Mouse (Mus musculus): ENCODE data around the gene 2610507B11Rik. TPM values are rescaled to one million over a fixed set of nuclear protein-coding genes. Genes with fewer than 3 reads are reported as not detected.

2610507B11Rik gene
- polyA plus RNA-seq, 1 experiment, result 101 TPM

GRCm38 (mm10) chr11:78328512-78329056 lies 67.0 kb downstream of the 2610507B11Rik start:
- peak overlapping the region; percentile 43 for H3K4me3 ChIP-seq (ENCODE audit: insufficient read depth, low read length)
- H3K4me1 ChIP-seq (ENCODE audit: control insufficient read depth, insufficient read depth, low read length), result 0 out of 2 replicates have a peak, but pooled peaks cover 1% of the 10 kb centered on the region
- no peak for TF ChIP-seq CTCF (IDR thresholded peaks at IDR 0.05; ENCODE audit: extremely low read depth, insufficient read depth, low read length)
- no peak for TF ChIP-seq POLR2A (IDR thresholded peaks at IDR 0.05; ENCODE audit: extremely low read depth, insufficient read depth, low read length)
- no peak overlapping the region for H3K27ac ChIP-seq (ENCODE audit: insufficient read depth, low read length)

GRCm38 (mm10) chr11:78332676-78333075 lies 71.1 kb downstream of the 2610507B11Rik start:
- Histone ChIP-seq H3K4me3 (ENCODE audit: insufficient read depth, low read length) (no peak overlapping the region), H3K4me1 (ENCODE audit: control insufficient read depth, insufficient read depth, low read length) (0 out of 2 replicates have a peak, but pooled peaks cover 1% of the 10 kb centered on the region), H3K27ac (ENCODE audit: insufficient read depth, low read length) (no peak overlapping the region)
- TF ChIP-seq CTCF (IDR thresholded peaks at IDR 0.05; ENCODE audit: extremely low read depth, insufficient read depth, low read length) (no peak), POLR2A (IDR thresholded peaks at IDR 0.05; ENCODE audit: extremely low read depth, insufficient read depth, low read length) (no peak)

- no peak for TF ChIP-seq CTCF (IDR thresholded peaks at IDR 0.05; ENCODE audit: extremely low read depth, insufficient read depth, low read length)
- TF ChIP-seq POLR2A (IDR thresholded peaks at IDR 0.05; ENCODE audit: extremely low read depth, insufficient read depth, low read length), result no peak
- Histone ChIP-seq H3K4me1 (ENCODE audit: control insufficient read depth, insufficient read depth, low read length) (0 out of 2 replicates have a peak, but pooled peaks cover 1% of the 10 kb centered on the region), H3K4me3 (ENCODE audit: insufficient read depth, low read length) (no peak overlapping the region), H3K27ac (ENCODE audit: insufficient read depth, low read length) (no peak overlapping the region)
Measured at GRCm38 (mm10) chr11:78333992-78334391, 72.4 kb downstream of the 2610507B11Rik start.

- H3K4me1 ChIP-seq (ENCODE audit: control insufficient read depth, insufficient read depth, low read length), result no peaks in the 10 kb centered on the region
- no peak overlapping the region for H3K27ac ChIP-seq (ENCODE audit: insufficient read depth, low read length)
- no peak overlapping the region for H3K4me3 ChIP-seq (ENCODE audit: insufficient read depth, low read length)
- TF ChIP-seq CTCF (IDR thresholded peaks at IDR 0.05; ENCODE audit: extremely low read depth, insufficient read depth, low read length) (no peak), POLR2A (IDR thresholded peaks at IDR 0.05; ENCODE audit: extremely low read depth, insufficient read depth, low read length) (no peak)
Measured at GRCm38 (mm10) chr11:78337040-78337439, 75.5 kb downstream of the 2610507B11Rik start.

Other genes starting within 250 kb of the 2610507B11Rik start
- gene Dhrs13, start 229.5 kb upstream of the 2610507B11Rik start, polyA plus RNA-seq (2012; rRNA removed), result 5.7 and 7.1 TPM in 2 replicates
- gene Flot2, start 223.8 kb upstream of the 2610507B11Rik start, polyA plus RNA-seq (2012; rRNA removed), result 163 and 170 TPM in 2 replicates
- gene Eral1, start 181.4 kb upstream of the 2610507B11Rik start, polyA plus RNA-seq (2012; rRNA removed), result 26.0 and 26.1 TPM in 2 replicates
- gene Fam222b, start 167.1 kb upstream of the 2610507B11Rik start, polyA plus RNA-seq (2012; rRNA removed), result 19.1 and 19.5 TPM in 2 replicates
- 17.1 and 19.6 TPM in 2 replicates for gene Traf4, start 96.2 kb upstream of the 2610507B11Rik start, polyA plus RNA-seq (2012; rRNA removed)
- gene Nek8, start 85.1 kb upstream of the 2610507B11Rik start, polyA plus RNA-seq (2012; rRNA removed), result 5.4 and 6.2 TPM in 2 replicates
- 83.0 and 84.4 TPM in 2 replicates for gene Tlcd1, start 85.0 kb upstream of the 2610507B11Rik start, polyA plus RNA-seq (2012; rRNA removed)
- 1,200 and 1,274 TPM in 2 replicates for gene Rpl23a, start 78.2 kb upstream of the 2610507B11Rik start, polyA plus RNA-seq (2012; rRNA removed)
- 46.6 and 56.0 TPM in 2 replicates for gene Rab34, start 73.3 kb upstream of the 2610507B11Rik start, polyA plus RNA-seq (2012; rRNA removed)
- gene Proca1, start 68.4 kb upstream of the 2610507B11Rik start, polyA plus RNA-seq (2012; rRNA removed), result 6.2 TPM in 2 replicates
- 111 and 115 TPM in 2 replicates for gene Sdf2, start 16.0 kb upstream of the 2610507B11Rik start, polyA plus RNA-seq (2012; rRNA removed)
- 39.9 and 40.1 TPM in 2 replicates for gene Supt6, start 15.8 kb upstream of the 2610507B11Rik start, polyA plus RNA-seq (2012; rRNA removed)
- gene BC030499, start 29.1 kb downstream of the 2610507B11Rik start, polyA plus RNA-seq (2012; rRNA removed), result 31.8 and 39.1 TPM in 2 replicates
- gene Spag5, start 39.8 kb downstream of the 2610507B11Rik start, polyA plus RNA-seq (2012; rRNA removed), result 29.6 and 35.1 TPM in 2 replicates
- gene Aldoc, start 61.2 kb downstream of the 2610507B11Rik start, polyA plus RNA-seq (2012; rRNA removed), result 1,609 and 1,659 TPM in 2 replicates
- 69.3 and 77.3 TPM in 2 replicates for gene Pigs, start 66.7 kb downstream of the 2610507B11Rik start, polyA plus RNA-seq (2012; rRNA removed)
- 65.3 and 68.4 TPM in 2 replicates for gene Unc119, start 81.7 kb downstream of the 2610507B11Rik start, polyA plus RNA-seq (2012; rRNA removed)
- 0.02 TPM in 2 replicates for gene Foxn1, start 124.8 kb downstream of the 2610507B11Rik start, polyA plus RNA-seq (2012; rRNA removed)
- gene Slc13a2, start 160.5 kb downstream of the 2610507B11Rik start, polyA plus RNA-seq (2012; rRNA removed), result 0.04 TPM in 1 of 2 replicates, not detected in the other
- 13.6 and 14.7 TPM in 2 replicates for gene Slc46a1, start 203.9 kb downstream of the 2610507B11Rik start, polyA plus RNA-seq (2012; rRNA removed)
- 26.2 and 27.0 TPM in 2 replicates for gene Sarm1, start 236.0 kb downstream of the 2610507B11Rik start, polyA plus RNA-seq (2012; rRNA removed)
- 159 and 182 TPM in 2 replicates for gene Vtn, start 237.3 kb downstream of the 2610507B11Rik start, polyA plus RNA-seq (2012; rRNA removed)
- gene Sebox, start 241.7 kb downstream of the 2610507B11Rik start, polyA plus RNA-seq (2012; rRNA removed), result 3.3 and 4.3 TPM in 2 replicates